Mouse (Mus musculus): ENCODE data around the gene B9d2.

The B9d2 gene

GRCm38 (mm10) chr7:25680514-25681258 lies at the start of gene B9d2:
TSS of gene B9d2 (plus strand) at chr7:25680780.
- DNase-seq = peak; percentile 97 to 98

DNA sequence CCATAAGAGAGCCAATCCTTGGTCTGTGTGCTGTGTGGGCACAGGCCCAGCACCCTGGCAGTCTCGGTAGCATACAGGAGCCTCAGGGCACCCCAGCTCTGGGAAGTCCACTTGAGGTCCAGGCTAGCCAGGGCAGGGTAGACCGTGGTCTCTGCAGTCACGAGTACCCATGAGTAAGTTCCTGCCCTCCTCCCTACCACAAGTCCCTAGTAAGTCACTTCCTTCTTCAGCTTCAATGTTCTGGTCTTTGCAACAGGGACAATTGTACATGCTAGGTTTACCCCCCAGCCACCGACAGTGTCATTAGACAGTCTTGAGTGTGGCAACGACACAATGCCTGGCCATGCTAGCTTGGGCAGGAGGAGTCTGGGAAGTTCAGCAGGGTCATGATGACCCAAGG lies 47.9 kb upstream of the B9d2 start:
- DNase-seq = no peak

- DNase-seq = no peak
Measured at GRCm38 (mm10) chr7:25636373-25636772, 44.2 kb upstream of the B9d2 start.

GRCm38 (mm10) chr7:25637099-25637498 lies 43.5 kb upstream of the B9d2 start:
- no peak for DNase-seq

DNA sequence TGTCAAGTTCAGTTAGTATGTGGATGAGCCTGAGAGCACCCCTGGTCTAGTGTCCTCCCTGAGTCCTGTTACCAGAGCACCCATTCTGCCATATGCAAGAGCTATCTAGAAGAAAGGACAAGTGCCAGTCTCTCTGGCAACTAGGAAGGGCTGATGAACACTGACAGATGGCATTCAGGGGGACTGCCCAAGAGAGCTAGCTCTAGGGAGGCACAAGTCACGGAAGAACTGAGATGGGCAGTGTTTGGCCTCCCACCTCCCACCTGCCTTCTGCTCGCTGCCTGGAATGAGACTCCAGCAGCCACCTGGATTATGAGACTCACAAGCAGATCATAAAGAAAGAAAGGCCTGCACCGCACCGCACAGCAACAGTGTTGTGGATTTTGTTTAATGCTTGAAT lies 40.8 kb upstream of the B9d2 start:
- no peak for DNase-seq

DNA sequence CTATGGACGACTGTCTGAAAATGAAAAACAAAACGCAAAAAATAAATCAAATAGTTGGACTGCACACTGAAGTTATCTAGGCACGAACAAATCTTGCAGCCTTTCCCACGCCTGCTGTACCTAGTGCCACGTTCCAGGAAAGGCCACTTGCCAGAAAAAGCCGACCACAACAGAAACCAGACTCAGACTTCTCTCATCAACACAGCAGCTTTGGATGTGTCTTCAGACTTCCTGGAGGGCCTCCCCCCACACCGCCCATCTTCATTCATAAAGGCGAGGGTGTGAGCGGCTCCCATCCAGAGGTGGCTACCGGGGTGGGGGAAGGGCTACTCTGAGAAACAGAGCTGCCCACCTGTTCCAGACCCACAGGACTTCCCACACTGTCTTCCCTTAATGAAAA lies 36.4 kb upstream of the B9d2 start:
- no peak for DNase-seq

DNA sequence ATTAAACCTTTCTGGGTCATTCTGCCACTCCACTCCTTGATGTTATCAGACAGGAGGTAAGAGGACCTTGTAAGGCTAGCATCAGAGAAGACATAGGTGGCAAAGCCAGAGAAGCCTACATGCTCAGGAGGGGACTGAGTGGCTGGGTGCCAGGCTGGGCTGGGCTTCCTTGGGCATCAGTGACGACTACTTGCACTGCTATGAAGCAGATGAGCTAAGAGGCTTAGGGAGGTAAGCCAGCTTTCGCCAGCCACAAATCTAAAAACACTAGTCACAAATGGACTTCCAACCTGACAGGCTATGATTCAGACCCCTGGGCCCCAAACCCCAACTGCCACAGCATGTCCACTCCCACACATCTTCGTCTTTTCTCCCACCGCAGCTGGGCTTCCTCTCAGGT lies 35.9 kb upstream of the B9d2 start:
- DNase-seq = no peak

- peak; percentile 37 to 42 for DNase-seq
Measured at GRCm38 (mm10) chr7:25645074-25645473, 35.5 kb upstream of the B9d2 start.

DNA sequence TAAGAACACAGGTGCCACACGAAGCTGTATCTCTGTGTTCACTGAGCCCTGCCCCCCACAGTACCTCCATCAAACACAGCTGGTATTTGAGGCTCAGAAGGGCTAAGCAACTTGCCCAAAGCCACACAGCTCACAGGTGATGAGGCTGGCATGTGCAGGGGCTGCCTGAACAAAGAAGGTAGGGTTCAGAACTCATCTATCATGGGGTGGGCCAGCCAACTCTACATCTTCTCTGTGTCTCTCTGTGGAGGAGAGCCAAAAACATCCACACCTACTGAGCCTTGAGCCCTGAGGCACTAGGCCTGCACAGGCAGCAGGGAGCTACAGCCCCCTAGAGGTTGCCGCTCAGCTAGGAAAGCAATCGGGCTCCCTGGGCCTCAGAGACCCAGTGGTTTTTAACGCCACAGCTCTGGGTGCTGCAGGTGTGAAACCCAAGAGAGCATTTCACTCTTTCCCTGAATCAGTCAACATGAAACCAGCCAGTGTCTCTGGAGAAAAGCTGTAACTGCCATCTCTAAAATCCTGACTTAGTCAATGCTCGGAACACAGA lies 32.9 kb upstream of the B9d2 start:
- no peak for DNase-seq

GRCm38 (mm10) chr7:25649839-25650238 lies 30.7 kb upstream of the B9d2 start:
- no peak for DNase-seq

- no peak for DNase-seq
Measured at GRCm38 (mm10) chr7:25651281-25651680, 29.3 kb upstream of the B9d2 start.

DNA sequence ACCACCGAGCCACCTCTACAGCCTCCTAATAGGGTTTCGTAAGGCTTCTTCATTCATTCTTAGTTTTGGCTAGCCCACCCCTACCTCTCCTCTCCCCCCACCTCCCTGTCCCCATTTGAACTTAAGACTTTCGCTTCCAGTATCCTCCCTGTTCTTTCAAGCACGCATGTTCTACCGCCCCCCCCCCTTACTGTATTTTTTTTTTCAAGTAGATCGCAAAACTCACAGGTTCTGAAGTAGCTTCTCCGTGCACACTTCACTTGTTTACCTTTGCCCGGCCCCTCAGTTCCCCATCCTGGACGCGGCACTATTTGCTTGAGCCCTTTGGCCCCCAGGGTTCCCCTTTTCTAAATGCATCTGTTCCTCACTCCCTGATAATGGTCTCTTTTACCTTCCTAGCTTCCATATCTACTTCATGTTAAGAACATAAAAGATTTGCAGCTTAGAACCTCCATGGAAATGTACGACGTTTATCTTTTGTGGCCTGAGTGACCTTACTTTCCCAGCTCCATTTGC lies 28.3 kb upstream of the B9d2 start:
- DNase-seq = no peak

DNA sequence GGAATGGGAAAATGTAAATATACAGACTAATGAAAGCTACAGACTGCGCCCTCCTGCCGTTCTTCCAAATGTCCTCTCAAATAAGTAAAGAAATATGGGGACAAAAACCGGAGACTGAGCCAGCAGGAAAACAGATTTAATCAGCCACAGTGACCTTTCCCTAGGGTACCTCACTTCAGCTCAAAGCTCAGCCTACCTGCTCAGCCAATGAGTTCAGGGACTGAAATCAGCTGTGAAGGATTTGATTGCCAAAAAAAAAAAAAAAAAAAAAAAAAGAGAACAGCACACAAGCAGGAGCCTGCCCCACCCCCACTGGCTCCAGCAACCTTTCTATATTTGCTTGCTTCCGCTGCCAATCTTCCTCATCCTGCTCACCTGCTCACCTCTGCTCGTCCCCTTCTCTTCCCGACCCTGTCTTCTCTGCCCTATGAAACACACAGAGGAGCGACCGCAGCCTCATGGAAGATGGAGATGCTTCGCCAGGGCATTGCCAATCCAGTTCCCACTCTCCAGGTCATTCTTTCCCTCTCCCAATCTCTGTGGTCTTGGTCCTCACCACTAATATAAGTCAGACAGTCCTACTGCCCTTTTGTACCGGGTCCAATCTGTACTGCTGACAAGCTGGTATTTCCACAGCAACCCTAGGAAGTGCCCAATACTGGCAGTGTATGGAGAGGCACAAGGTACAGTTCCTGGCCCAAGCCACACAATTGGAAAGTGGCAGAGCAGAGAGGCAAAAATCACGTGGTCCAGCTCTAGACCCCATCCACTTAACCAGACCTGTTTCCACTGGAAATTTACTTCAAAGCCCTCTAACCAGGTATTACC lies 24.8 kb upstream of the B9d2 start:
- DNase-seq = peak; percentile 82 to 83

DNA sequence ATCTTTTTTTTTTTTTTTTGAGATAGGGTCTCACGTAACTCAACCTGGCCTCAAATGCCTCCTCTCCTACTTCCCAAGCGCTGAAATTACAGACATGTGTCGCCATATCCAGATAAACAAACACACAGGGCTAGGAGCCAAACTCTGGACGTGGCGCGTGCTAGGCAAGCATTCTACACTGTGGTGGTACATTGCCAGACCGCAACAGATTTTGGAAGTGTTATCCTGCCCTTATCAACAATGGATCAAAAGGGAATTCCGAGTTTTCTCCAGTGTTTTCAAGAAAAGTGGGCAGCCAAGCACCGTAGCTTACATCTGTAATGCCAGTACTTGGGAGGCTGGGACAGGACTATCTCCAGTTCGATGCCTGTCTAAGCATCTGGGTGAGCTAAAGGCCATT lies 22.8 kb upstream of the B9d2 start:
- peak in 1 of 2 experiments; percentile 52 for DNase-seq

DNA sequence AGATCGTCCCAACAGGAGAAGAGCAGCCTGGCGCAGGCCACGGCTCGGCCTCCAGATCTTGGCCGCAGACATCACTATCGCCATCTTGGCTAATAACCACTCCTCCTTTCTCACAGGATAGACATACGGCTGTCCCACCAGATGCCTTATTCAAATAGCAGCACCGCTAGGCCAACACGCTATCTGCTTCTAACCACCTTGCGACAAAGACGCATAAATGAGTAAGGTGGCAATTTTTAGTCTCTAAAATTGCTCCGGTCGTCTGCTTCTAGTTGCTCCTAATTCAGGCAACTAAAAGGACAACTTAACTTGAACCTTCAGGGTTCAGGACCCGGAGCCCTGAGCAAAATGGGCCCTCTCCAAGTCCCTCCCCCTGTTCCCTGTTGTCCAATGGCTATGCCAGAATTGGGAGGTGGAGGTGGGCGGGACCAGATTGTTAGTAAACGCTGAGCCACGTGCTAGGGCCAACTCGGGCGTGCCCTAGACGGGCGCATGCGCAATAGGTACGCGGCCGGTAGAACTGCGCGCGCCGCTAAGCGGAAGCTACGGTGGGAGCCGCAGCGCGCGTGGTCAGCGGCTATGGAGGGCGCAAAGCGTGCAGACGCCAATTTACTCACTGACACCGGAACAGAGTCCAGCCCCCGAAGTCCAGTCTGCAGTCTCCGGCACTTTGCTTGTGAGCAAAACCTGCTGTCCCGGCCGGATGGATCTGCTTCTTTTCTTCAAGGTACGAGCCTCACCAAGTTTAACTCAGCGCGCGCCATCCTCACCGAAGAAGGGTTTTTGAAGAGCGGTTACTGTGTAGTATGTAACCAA lies 21.7 kb upstream of the B9d2 start, which contains the start of the genes Bckdha and Exosc5:
TSS of gene Bckdha (minus strand) at position 325 of the 816 bp plus-strand sequence.
TSS of gene Exosc5 (plus strand) at position 508 of the 816 bp plus-strand sequence.
- peak; percentile 99 to 100 for DNase-seq

- no peak for DNase-seq
Measured at GRCm38 (mm10) chr7:25666381-25666780, 14.2 kb upstream of the B9d2 start.

DNA sequence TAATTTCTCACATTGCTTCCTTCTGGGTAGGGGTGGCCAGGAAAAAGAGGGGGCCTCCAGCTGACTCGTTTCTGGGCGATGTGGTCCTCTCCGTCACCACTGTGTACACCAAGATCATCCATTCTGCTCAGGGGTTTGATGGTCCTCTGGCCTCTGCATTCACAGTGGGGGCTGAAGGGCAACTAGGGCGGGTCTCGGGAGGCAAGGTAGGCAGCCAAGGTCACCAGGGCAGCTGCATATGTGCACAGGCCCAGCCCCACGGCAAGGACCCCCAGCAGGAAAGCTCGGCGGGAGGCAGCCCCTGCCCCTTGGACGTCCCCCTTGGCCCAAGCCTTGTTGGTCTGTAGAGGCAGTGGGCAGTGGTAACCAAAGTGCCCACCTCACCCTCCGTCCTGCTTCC lies 11.4 kb upstream of the B9d2 start:
- DNase-seq = no peak

DNA sequence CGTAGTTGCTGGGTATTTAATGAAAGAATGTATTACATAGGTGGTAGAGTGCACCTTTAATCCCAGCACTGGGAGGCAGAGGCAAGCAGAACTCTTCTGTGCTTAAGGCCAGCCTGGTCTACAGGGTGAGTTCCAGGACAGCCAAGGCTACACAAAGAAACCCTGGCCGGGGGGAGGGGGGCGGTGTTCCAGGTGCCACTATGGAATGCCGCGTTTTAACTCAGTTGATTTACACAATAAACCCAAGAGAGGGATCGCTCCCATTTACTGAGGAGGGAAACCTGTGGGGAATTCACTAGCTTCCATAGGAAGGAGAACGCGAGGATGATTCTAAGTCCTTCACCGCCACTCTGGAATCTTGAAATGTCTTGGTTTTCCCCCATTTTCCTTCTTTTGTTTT lies 10.9 kb upstream of the B9d2 start:
- no peak for DNase-seq

- DNase-seq = no peak
Measured at GRCm38 (mm10) chr7:25670096-25670495, 10.5 kb upstream of the B9d2 start.

DNA sequence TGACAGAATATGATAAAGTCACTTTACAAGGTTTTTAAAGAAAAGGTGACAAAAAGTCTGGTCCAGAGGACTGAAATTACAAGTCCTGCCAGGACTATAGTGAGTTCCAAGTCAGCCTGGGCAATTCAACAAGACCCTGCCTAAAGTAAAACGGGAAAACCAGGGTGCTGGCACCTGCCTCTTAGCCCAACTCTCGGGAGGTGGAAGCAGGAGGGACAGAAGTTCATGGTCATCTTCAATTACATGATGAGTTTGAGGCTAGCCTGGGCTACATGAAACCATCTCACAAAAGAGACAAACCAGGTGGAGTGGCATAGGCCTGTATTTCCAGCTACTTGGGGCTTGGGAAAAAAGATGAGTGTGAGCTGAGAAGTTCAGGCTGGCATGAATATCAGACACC lies 8.9 kb upstream of the B9d2 start:
- DNase-seq = no peak

GRCm38 (mm10) chr7:25672442-25672841 lies 8.1 kb upstream of the B9d2 start:
- no peak for DNase-seq

- DNase-seq = no peak
Measured at GRCm38 (mm10) chr7:25674297-25674696, 6.3 kb upstream of the B9d2 start.

Measured in kidney, postnatal 36 days (tissue).